Mouse (Mus musculus) heart, adult 2 months (tissue): ENCODE measurements around the gene Srbd1.

Experiments
- CTCF ChIP-seq: fragments of 200-600 bp; IDR thresholded peaks from 2 replicates; pipeline ENCODE4 v1.8.1; 2022; ENCODE audit warnings: antibody characterized with exemption, mild to moderate bottlenecking, moderate library complexity
- EP300 ChIP-seq: fragments of 200-500 bp; IDR thresholded peaks from 2 replicates; pipeline ENCODE4 v1.6.1; 2011; ENCODE audit warnings: low read depth, low read length, control low read depth; ENCODE audit not compliant: insufficient read depth
- POLR2A ChIP-seq: fragments of 200-500 bp; IDR thresholded peaks from 2 replicates; pipeline ENCODE4 v1.6.1; 2011; ENCODE audit warnings: mild to moderate bottlenecking, low read depth, low read length, control low read depth; ENCODE audit not compliant: insufficient read depth

GRCm38 (mm10) chr17:85987531-85987930 is 157.4 kb downstream of the Srbd1 start:
- TF ChIP-seq POLR2A (no peak), EP300 (no peak), CTCF (no peak)
